Mouse (Mus musculus) kidney, postnatal 0 days (tissue): ENCODE data around the gene Adam30. TPM values are rescaled to one million over a fixed set of nuclear protein-coding genes. Genes with fewer than 3 reads are reported as not detected.

Experiments
- ATAC-seq: fragments of 200-750 bp; cut with Nextera tagmentation; replicated peaks from 2 replicates; pipeline ENCODE4 v1.8.0; 2017; ENCODE audit warnings: low read depth, moderate number of reproducible peaks, moderate TSS enrichment, moderate library complexity; ENCODE audit not compliant: low FRiP score
- DNase-seq: peaks from one replicate; pipeline ENCODE4 v3.0.0-alpha.2; 2016; ENCODE audit warnings: low spot score
- H3K27ac ChIP-seq: fragments of 300-500 bp; sonication (generic); 2 replicates; pipeline ENCODE4 v1.5.1; 2014; ENCODE audit warnings: mild to moderate bottlenecking
- H3K27me3 ChIP-seq: fragments of 300-500 bp; sonication (generic); 2 replicates; pipeline ENCODE4 v1.6.1; 2014; ENCODE audit warnings: low read length, mixed read lengths; ENCODE audit not compliant: insufficient read depth
- H3K36me3 ChIP-seq: fragments of 300-500 bp; sonication (generic); 2 replicates; pipeline ENCODE4 v1.6.1; 2014; ENCODE audit warnings: low read length, mixed read lengths; ENCODE audit not compliant: insufficient read depth
- H3K4me1 ChIP-seq: fragments of 300-500 bp; sonication (generic); replicated peaks from 2 replicates; pipeline ENCODE4 v1.6.1; 2014; ENCODE audit warnings: antibody characterized with exemption, low read length, mixed read lengths; ENCODE audit not compliant: insufficient read depth
- H3K4me2 ChIP-seq: fragments of 300-500 bp; sonication (generic); 2 replicates; pipeline ENCODE4 v1.6.1; 2014; ENCODE audit warnings: mild to moderate bottlenecking, low read length, moderate library complexity, mixed read lengths
- H3K4me3 ChIP-seq: fragments of 300-500 bp; sonication (generic); replicated peaks from 2 replicates; pipeline ENCODE4 v1.5.1; 2014; ENCODE audit warnings: low read depth, low read length
- H3K9ac ChIP-seq: fragments of 300-500 bp; sonication (generic); 2 replicates; pipeline ENCODE4 v1.6.1; 2014; ENCODE audit warnings: low read depth, low read length
- H3K9me3 ChIP-seq: fragments of 300-500 bp; sonication (generic); replicated peaks from 2 replicates; pipeline ENCODE4 v1.6.1; 2016; ENCODE audit warnings: low read length, inconsistent platforms, mixed read lengths
- CTCF ChIP-seq: IDR thresholded peaks from 2 replicates; pipeline ENCODE4 v1.5.1; 2016; ENCODE audit warnings: antibody characterized with exemption, low read depth, mild to moderate bottlenecking, moderate library complexity
- WGBS: fragments of 180-500 bp; shearing (Covaris S2); extraction: QIAGEN DNeasy Blood & Tissue Kit; methylation state at CpG from one replicate; pipeline ENCODE4 v1.1.7; 2014; 5-methylcytosine and 5-hydroxymethylcytosine counted together
- polyA plus RNA-seq: library from polyadenylated mRNA; unstranded; fragments of >200 nt; fragmentation: Nextera tagmentation; extraction: Ambion mirVana; gene quantifications from 2 replicates; pipeline ENCODE4 v1.2.1, GENCODE M21; 2015

Adam30 gene
- polyA plus RNA-seq, 1 experiment from 2014 or later = not detected

GRCm38 (mm10) chr3:98132636-98133035 lies 27.8 kb upstream of the Adam30 start:
- no peaks in the 10 kb centered on the region for H3K27me3 ChIP-seq
- no peaks in the 10 kb centered on the region for H3K4me1 ChIP-seq
- no peak overlapping the region for H3K4me2 ChIP-seq
- no peak overlapping the region for H3K27ac ChIP-seq
- WGBS = 92% methylated on average over 8 of the region's 8 CpGs
- no peaks in the 10 kb centered on the region for H3K9me3 ChIP-seq
- no peak overlapping the region for H3K9ac ChIP-seq
- H3K4me3 ChIP-seq = no peak overlapping the region
- no peak for ATAC-seq
- peaks cover 78% of the 10 kb centered on the region for H3K36me3 ChIP-seq
- DNase-seq = no peak
- TF ChIP-seq CTCF = no peak

- WGBS = 93% methylated on average over 15 of the region's 15 CpGs
- no peak for DNase-seq
- no peak for ATAC-seq
- peaks cover 88% of the 10 kb centered on the region for H3K36me3 ChIP-seq
- no peak overlapping the region for H3K4me3 ChIP-seq
- H3K4me2 ChIP-seq = no peak overlapping the region
- H3K9ac ChIP-seq = no peak overlapping the region
- no peak overlapping the region for H3K27ac ChIP-seq
- TF ChIP-seq CTCF = no peak
- no peaks in the 10 kb centered on the region for H3K27me3 ChIP-seq
- H3K9me3 ChIP-seq = no peaks in the 10 kb centered on the region
- H3K4me1 ChIP-seq = no peaks in the 10 kb centered on the region
Measured at GRCm38 (mm10) chr3:98141456-98141855, 19.0 kb upstream of the Adam30 start.

GRCm38 (mm10) chr3:98142862-98143261 lies 17.6 kb upstream of the Adam30 start:
- H3K27me3 ChIP-seq = no peaks in the 10 kb centered on the region
- no peak for TF ChIP-seq CTCF
- no peak overlapping the region for H3K27ac ChIP-seq
- no peak overlapping the region for H3K9ac ChIP-seq
- H3K4me3 ChIP-seq = no peak overlapping the region
- no peak for DNase-seq
- no peak overlapping the region for H3K4me2 ChIP-seq
- no peaks in the 10 kb centered on the region for H3K9me3 ChIP-seq
- no peaks in the 10 kb centered on the region for H3K4me1 ChIP-seq
- 92% methylated on average over 13 of the region's 13 CpGs for WGBS
- no peak for ATAC-seq
- H3K36me3 ChIP-seq = peaks cover 90% of the 10 kb centered on the region

GRCm38 (mm10) chr3:98145204-98145603 lies 15.2 kb upstream of the Adam30 start:
- DNase-seq = no peak
- no peak overlapping the region for H3K9ac ChIP-seq
- H3K36me3 ChIP-seq = peaks cover 74% of the 10 kb centered on the region
- H3K4me1 ChIP-seq = no peaks in the 10 kb centered on the region
- TF ChIP-seq CTCF = no peak
- no peaks in the 10 kb centered on the region for H3K9me3 ChIP-seq
- WGBS = 81% methylated on average over 10 of the region's 10 CpGs
- no peak for ATAC-seq
- H3K4me3 ChIP-seq = no peak overlapping the region
- H3K4me2 ChIP-seq = no peak overlapping the region
- no peak overlapping the region for H3K27ac ChIP-seq
- no peaks in the 10 kb centered on the region for H3K27me3 ChIP-seq

GRCm38 (mm10) chr3:98146471-98147410 lies 13.7 kb upstream of the Adam30 start:
- Histone ChIP-seq H3K4me2 (no peak overlapping the region), H3K9me3 (no peaks in the 10 kb centered on the region), H3K27me3 (no peaks in the 10 kb centered on the region), H3K36me3 (peaks cover 62% of the 10 kb centered on the region), H3K4me3 (no peak overlapping the region), H3K9ac (no peak overlapping the region), H3K4me1 (no peaks in the 10 kb centered on the region), H3K27ac (no peak overlapping the region)
- DNase-seq (no peak), ATAC-seq (0 out of 2 replicates have a peak, but pooled peaks have one; percentile 29)
- WGBS = 95% methylated on average over 29 of the region's 29 CpGs
- TF ChIP-seq CTCF = no peak

GRCm38 (mm10) chr3:98147706-98148105 lies 12.7 kb upstream of the Adam30 start:
- Histone ChIP-seq H3K4me2 (no peak overlapping the region), H3K4me1 (no peaks in the 10 kb centered on the region), H3K9ac (no peak overlapping the region), H3K27ac (no peak overlapping the region), H3K9me3 (no peaks in the 10 kb centered on the region), H3K36me3 (peaks cover 54% of the 10 kb centered on the region), H3K4me3 (no peak overlapping the region), H3K27me3 (no peaks in the 10 kb centered on the region)
- 88% methylated on average over 14 of the region's 14 CpGs for WGBS
- no peak for DNase-seq
- no peak for ATAC-seq
- no peak for TF ChIP-seq CTCF
